Mouse (Mus musculus): ENCODE results near the gene Tubg2. TPM values are rescaled to one million over a fixed set of nuclear protein-coding genes. Genes with fewer than 3 reads are reported as not detected.

Tubg2 gene
- polyA plus RNA-seq, 1 experiment from 2014 or later: 1.8 TPM

DNA sequence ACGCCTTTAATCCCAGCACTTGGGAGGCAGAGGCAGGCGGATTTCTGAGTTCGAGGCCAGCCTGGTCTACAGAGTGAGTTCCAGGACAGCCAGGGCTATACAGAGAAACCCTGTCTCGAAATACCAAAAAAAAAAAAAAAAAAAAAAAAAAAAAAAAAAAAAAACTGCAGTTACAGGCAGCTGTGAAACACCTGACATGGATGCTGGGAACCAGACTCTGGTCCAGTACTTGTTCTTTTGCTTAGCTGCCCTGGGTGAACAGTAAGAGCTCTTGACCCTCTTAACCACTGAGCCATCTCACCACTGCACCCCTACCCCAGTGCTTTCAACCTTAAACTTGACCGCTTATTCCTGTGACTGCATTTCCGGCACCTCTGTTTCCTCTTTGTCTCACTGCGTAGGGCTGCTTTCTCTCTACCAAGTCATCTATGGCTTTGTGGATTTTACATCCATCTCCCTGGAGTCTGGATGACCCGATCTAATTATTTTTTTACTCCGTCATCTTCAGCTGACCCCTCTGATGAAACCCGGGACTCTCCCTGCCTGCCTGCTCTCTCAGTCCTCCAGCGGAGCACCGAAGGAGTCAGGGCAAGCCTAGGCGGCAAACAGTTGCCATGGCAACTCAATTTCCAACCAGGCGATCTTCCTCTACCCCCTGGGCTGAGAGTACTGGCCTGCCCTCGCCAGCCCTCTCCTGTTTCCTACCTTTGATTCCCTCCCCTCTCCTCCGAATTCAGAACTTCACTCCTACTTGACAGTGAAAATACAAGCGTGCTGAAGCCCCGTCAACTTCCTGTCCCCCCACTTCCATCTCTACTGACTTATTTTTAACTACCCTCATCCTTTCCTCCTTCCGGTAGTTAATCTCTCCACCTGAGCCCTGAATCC is 12.1 kb upstream of the Tubg2 start:
- WGBS: 15% methylated on average over 18 of the region's 19 CpGs
- DNase-seq (ENCODE audit: low spot score) (no peak), ATAC-seq (replicated peaks; ENCODE audit: low FRiP score) (no peak)
- H3K36me3 ChIP-seq (ENCODE audit: control insufficient read depth, insufficient read depth, low read length): no peaks in the 10 kb centered on the region
- no peaks in the 10 kb centered on the region for H3K9me3 ChIP-seq (ENCODE audit: control insufficient read depth, low read length)
- H3K9ac ChIP-seq (ENCODE audit: low read depth, low read length): peak overlapping the region; percentile 31; the same call in 1 of the 2 replicates
- H3K27me3 ChIP-seq (replicated peaks; ENCODE audit: control insufficient read depth, insufficient read depth, low read length): peaks cover 37% of the 10 kb centered on the region
- peaks cover 2% of the 10 kb centered on the region; the same call in 1 of the 2 replicates for H3K4me1 ChIP-seq (replicated peaks; ENCODE audit: control insufficient read depth, insufficient read depth, low read length)
- H3K27ac ChIP-seq (ENCODE audit: low read depth, low read length): no peak overlapping the region
- peak overlapping the region; percentile 34; the same call in 1 of the 2 replicates for H3K4me3 ChIP-seq (ENCODE audit: low read depth, low read length)
- peak overlapping the region; percentile 63 for H3K4me2 ChIP-seq

DNA sequence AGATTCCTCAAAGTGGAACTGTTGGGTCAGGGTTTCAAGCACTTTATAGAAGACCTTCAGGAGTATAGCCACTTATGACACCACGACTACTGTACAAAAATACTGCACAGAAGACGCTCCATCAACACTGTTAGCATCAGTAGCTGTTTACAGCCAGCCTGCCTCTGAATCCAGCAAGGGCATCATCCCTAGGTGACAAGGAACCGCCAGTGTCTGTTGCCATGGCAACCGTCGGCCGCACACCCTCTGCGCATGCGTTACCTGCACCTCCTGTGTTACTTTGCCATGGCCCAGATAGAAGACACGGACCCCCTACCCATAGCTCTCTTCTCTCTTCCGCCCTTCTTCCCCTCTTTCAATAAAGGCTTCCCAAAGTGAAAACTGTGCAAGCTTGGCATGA is 9.3 kb upstream of the Tubg2 start:
- Histone ChIP-seq H3K9ac (ENCODE audit: low read depth, low read length) (no peak overlapping the region), H3K9me3 (ENCODE audit: control insufficient read depth, low read length) (no peaks in the 10 kb centered on the region), H3K27me3 (replicated peaks; ENCODE audit: control insufficient read depth, insufficient read depth, low read length) (peaks cover 13% of the 10 kb centered on the region), H3K36me3 (ENCODE audit: control insufficient read depth, insufficient read depth, low read length) (no peaks in the 10 kb centered on the region), H3K4me2 (no peak overlapping the region), H3K4me1 (replicated peaks; ENCODE audit: control insufficient read depth, insufficient read depth, low read length) (0 out of 2 replicates have a peak, but pooled peaks cover 2% of the 10 kb centered on the region), H3K27ac (ENCODE audit: low read depth, low read length) (no peak overlapping the region), H3K4me3 (ENCODE audit: low read depth, low read length) (no peak overlapping the region)
- WGBS: 40% methylated on average over 10 of the region's 10 CpGs
- ATAC-seq (replicated peaks; ENCODE audit: low FRiP score): no peak
- DNase-seq (ENCODE audit: low spot score): no peak

DNA sequence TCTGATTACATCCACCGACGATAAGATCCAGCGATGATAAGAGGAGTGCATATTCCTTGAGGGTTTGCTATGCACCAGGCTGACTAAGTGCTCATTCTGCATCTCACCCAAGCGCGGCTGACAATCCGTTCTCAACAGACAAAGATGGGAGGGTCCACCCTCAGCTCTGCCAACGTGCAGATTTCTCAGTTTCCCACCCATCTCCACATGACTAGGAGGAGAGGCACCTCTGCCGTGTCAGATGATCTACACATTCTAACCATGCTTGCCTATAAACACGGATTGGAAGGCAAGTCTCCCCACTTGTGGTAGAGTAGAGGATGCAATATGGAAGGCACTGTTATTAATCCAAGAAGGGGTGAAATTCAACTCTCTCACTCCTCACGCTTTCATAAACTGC is 7.0 kb upstream of the Tubg2 start:
- WGBS: 72% methylated on average over 10 of the region's 10 CpGs
- H3K27ac ChIP-seq (ENCODE audit: low read depth, low read length): no peak overlapping the region
- H3K4me2 ChIP-seq: no peak overlapping the region
- no peak for ATAC-seq (replicated peaks; ENCODE audit: low FRiP score)
- H3K4me1 ChIP-seq (replicated peaks; ENCODE audit: control insufficient read depth, insufficient read depth, low read length): no peaks in the 10 kb centered on the region
- H3K36me3 ChIP-seq (ENCODE audit: control insufficient read depth, insufficient read depth, low read length): no peaks in the 10 kb centered on the region
- no peak overlapping the region for H3K9ac ChIP-seq (ENCODE audit: low read depth, low read length)
- H3K4me3 ChIP-seq (ENCODE audit: low read depth, low read length): no peak overlapping the region
- H3K27me3 ChIP-seq (replicated peaks; ENCODE audit: control insufficient read depth, insufficient read depth, low read length): 0 out of 2 replicates have a peak, but pooled peaks cover under 1% of the 10 kb centered on the region
- no peaks in the 10 kb centered on the region for H3K9me3 ChIP-seq (ENCODE audit: control insufficient read depth, low read length)
- no peak for DNase-seq (ENCODE audit: low spot score)

DNA sequence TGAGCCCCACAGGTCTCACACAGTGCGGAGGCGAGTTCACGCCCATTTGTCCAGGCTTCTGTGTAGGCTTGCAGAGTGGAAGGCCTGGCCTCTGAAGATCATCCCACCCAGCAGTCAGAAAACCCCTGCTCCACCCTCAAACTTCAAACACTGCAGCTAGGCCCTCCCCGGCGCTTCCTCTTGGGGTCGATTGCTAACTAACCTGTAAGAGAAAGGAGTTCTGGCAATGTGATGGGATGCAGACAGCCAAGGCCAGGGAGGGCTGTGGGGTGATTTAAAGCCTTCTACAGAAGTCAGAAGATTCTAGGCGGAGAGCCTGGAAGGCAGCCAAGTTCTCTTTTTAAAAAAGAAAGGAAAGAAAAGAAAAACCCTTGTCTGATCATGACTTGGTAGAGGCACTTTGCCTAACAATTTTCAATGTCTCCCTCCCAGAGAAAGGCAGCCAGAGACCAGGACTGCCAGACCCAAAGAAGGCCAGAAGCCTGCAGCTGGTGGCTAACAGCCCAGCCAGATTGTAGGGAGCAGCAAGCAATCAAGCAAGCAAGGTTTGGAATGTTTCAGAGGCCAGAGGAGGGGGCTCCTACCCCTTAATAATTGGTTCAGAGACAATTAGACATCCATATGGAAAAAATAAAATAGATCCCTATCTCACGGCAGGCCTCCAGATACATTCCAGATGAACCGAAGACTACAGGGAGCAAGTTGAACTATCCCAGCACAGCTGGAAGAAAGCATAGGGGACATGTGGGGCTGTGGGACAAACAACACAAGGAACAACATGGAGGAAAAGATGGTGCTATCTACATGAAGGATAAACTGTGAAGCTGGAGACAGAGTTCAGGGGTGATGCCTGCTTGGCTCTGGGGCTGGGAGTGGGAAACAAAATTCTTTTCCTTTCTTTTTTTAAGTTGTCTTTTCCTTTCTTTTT is 6.3 kb upstream of the Tubg2 start:
- DNase-seq (ENCODE audit: low spot score) (no peak), ATAC-seq (replicated peaks; ENCODE audit: low FRiP score) (no peak)
- H3K27me3 ChIP-seq (replicated peaks; ENCODE audit: control insufficient read depth, insufficient read depth, low read length): no peaks in the 10 kb centered on the region
- no peaks in the 10 kb centered on the region for H3K36me3 ChIP-seq (ENCODE audit: control insufficient read depth, insufficient read depth, low read length)
- no peak overlapping the region for H3K4me2 ChIP-seq
- peak overlapping the region; percentile 32; the same call in 1 of the 2 replicates for H3K27ac ChIP-seq (ENCODE audit: low read depth, low read length)
- no peaks in the 10 kb centered on the region for H3K4me1 ChIP-seq (replicated peaks; ENCODE audit: control insufficient read depth, insufficient read depth, low read length)
- H3K9ac ChIP-seq (ENCODE audit: low read depth, low read length): no peak overlapping the region
- WGBS: 56% methylated on average over 9 of the region's 9 CpGs
- no peak overlapping the region for H3K4me3 ChIP-seq (ENCODE audit: low read depth, low read length)
- no peaks in the 10 kb centered on the region for H3K9me3 ChIP-seq (ENCODE audit: control insufficient read depth, low read length)

DNA sequence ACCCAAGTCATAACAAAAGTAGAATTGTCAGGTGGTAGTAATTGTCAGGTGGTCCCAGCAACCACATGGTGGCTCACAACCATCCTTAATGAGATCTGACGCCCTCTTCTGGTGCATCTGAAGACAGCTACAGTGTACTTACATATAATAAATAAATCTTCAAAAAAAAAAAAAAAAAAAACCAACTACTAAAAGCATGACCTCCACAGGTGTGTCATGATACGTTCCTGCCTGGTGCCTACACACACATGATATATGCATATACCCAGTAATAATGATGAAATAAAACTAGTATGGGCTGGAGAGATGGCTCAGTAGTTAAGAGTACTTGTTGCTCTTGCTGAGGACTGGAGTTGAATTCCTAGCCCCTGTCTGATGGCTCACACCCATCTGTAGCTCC is 4.6 kb upstream of the Tubg2 start:
- DNase-seq (ENCODE audit: low spot score) (no peak), ATAC-seq (replicated peaks; ENCODE audit: low FRiP score) (no peak)
- H3K9ac ChIP-seq (ENCODE audit: low read depth, low read length): no peak overlapping the region
- H3K4me3 ChIP-seq (ENCODE audit: low read depth, low read length): no peak overlapping the region
- H3K4me1 ChIP-seq (replicated peaks; ENCODE audit: control insufficient read depth, insufficient read depth, low read length): no peaks in the 10 kb centered on the region
- 35% methylated on average over 2 of the region's 2 CpGs for WGBS
- H3K9me3 ChIP-seq (ENCODE audit: control insufficient read depth, low read length): no peaks in the 10 kb centered on the region
- no peaks in the 10 kb centered on the region for H3K36me3 ChIP-seq (ENCODE audit: control insufficient read depth, insufficient read depth, low read length)
- no peak overlapping the region for H3K27ac ChIP-seq (ENCODE audit: low read depth, low read length)
- H3K4me2 ChIP-seq: no peak overlapping the region
- peaks cover 13% of the 10 kb centered on the region for H3K27me3 ChIP-seq (replicated peaks; ENCODE audit: control insufficient read depth, insufficient read depth, low read length)

DNA sequence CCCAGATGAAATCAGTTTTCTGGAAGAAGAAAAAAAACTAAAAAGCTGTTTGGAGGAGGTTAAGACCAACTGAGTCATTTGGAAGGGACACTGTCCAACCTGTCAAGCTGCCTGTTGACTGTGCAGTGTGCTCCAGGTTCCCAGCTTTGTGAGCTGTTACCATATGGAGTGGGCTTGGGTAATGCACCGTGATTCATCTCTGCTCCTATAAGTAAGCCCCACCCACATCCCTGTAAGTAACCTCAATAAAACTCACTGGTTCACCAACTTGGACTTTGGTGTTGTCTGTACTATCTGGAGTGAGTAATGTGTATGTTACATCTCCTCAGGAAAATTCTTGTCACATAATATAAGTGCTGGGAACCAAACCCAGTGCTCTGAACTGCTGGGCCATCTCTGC is 2.9 kb upstream of the Tubg2 start:
- H3K4me3 ChIP-seq (ENCODE audit: low read depth, low read length): no peak overlapping the region

DNA sequence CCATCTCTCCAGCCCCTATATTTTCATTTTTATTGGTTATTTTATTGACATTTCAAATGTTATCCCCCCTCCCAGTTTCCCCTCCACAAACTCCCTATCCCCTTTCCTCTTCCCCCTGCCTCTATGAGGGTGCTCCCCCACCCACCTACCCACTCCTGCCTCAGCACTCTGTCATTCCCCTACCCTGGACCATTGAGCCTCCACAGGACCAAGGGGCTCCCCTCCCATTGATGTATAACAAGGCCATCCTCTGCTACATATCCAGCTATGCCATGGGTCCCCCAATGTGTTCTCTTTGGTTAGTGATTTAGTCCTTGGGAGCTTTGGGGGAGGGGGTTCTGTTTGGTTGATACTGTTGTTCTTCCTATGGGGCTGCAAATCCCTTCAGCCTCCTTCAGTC is 1.1 kb upstream of the Tubg2 start:
- no peak for DNase-seq (ENCODE audit: low spot score)
- Histone ChIP-seq H3K27me3 (replicated peaks; ENCODE audit: control insufficient read depth, insufficient read depth, low read length) (peaks cover 40% of the 10 kb centered on the region), H3K9me3 (ENCODE audit: control insufficient read depth, low read length) (no peaks in the 10 kb centered on the region), H3K4me2 (no peak overlapping the region), H3K4me3 (ENCODE audit: low read depth, low read length) (no peak overlapping the region), H3K27ac (ENCODE audit: low read depth, low read length) (no peak overlapping the region), H3K36me3 (ENCODE audit: control insufficient read depth, insufficient read depth, low read length) (no peaks in the 10 kb centered on the region), H3K4me1 (replicated peaks; ENCODE audit: control insufficient read depth, insufficient read depth, low read length) (no peaks in the 10 kb centered on the region), H3K9ac (ENCODE audit: low read depth, low read length) (no peak overlapping the region)
- no peak for ATAC-seq (replicated peaks; ENCODE audit: low FRiP score)

More for the DNA sequence above, 2.9 kb upstream of the Tubg2 start:
- H3K4me2 ChIP-seq: no peak overlapping the region
- H3K27me3 ChIP-seq (replicated peaks; ENCODE audit: control insufficient read depth, insufficient read depth, low read length): peaks cover 26% of the 10 kb centered on the region
- H3K9me3 ChIP-seq (ENCODE audit: control insufficient read depth, low read length): no peaks in the 10 kb centered on the region
- H3K36me3 ChIP-seq (ENCODE audit: control insufficient read depth, insufficient read depth, low read length): no peaks in the 10 kb centered on the region
- no peak overlapping the region for H3K27ac ChIP-seq (ENCODE audit: low read depth, low read length)
- no peak for DNase-seq (ENCODE audit: low spot score)
- WGBS: 58% methylated on average over 1 of the region's 1 CpGs
- ATAC-seq (replicated peaks; ENCODE audit: low FRiP score): no peak
- no peaks in the 10 kb centered on the region for H3K4me1 ChIP-seq (replicated peaks; ENCODE audit: control insufficient read depth, insufficient read depth, low read length)
- no peak overlapping the region for H3K9ac ChIP-seq (ENCODE audit: low read depth, low read length)

DNA sequence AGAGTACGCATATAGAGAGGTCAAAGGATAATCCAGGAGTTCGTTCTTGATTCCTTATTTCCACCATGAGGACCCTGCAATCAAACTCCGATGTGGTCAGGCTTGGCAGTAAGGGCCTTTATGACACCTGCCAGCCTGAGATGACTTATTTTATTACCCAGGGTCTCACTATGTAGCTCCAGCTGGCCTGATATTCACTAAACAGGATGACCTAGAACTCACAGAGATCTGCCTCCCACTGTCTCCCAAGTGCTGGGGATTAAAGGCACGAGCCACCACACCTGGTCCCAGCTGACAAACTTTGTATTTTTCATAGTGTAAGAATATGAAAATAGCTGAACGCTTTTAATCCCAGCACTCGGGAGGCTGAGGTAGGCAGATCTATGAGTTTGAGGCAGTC is 556 bp upstream of the Tubg2 start:
- H3K27me3 ChIP-seq (replicated peaks; ENCODE audit: control insufficient read depth, insufficient read depth, low read length): peaks cover 41% of the 10 kb centered on the region
- no peaks in the 10 kb centered on the region for H3K4me1 ChIP-seq (replicated peaks; ENCODE audit: control insufficient read depth, insufficient read depth, low read length)
- no peak overlapping the region; the same call in 1 of the 2 replicates for H3K4me2 ChIP-seq
- ATAC-seq (replicated peaks; ENCODE audit: low FRiP score) (no peak), DNase-seq (ENCODE audit: low spot score) (no peak)
- no peak overlapping the region for H3K9ac ChIP-seq (ENCODE audit: low read depth, low read length)
- H3K9me3 ChIP-seq (ENCODE audit: control insufficient read depth, low read length): no peaks in the 10 kb centered on the region
- H3K36me3 ChIP-seq (ENCODE audit: control insufficient read depth, insufficient read depth, low read length): no peaks in the 10 kb centered on the region
- no peak overlapping the region for H3K27ac ChIP-seq (ENCODE audit: low read depth, low read length)
- WGBS: 60% methylated on average over 6 of the region's 6 CpGs
- H3K4me3 ChIP-seq (ENCODE audit: low read depth, low read length): no peak overlapping the region

Measured in liver, embryonic 11.5 days (tissue).